Mouse (Mus musculus): Measurements from ENCODE around the gene Fam189a1. TPM values are rescaled to one million over a fixed set of nuclear protein-coding genes. Genes with fewer than 3 reads are reported as not detected.

The Fam189a1 gene
- polyA plus RNA-seq, 1 experiment from 2014 or later = 0.54 TPM

GRCm38 (mm10) chr7:65115366-65115765, 41.0 kb downstream of the Fam189a1 start:
- H3K27me3 ChIP-seq (ENCODE audit: control insufficient read depth, insufficient read depth, low read length) = no peaks in the 10 kb centered on the region
- no peak overlapping the region for H3K4me2 ChIP-seq (replicated peaks; ENCODE audit: low read depth, low read length)
- ATAC-seq (ENCODE audit: insufficient number of reproducible peaks, insufficient read depth, low FRiP score, low read depth) = no peak
- no peak overlapping the region for H3K9ac ChIP-seq (replicated peaks; ENCODE audit: low read depth, low read length)
- 83% methylated on average over 3 of the region's 3 CpGs for WGBS
- H3K4me3 ChIP-seq (ENCODE audit: low read depth, low read length) = no peak overlapping the region
- no peaks in the 10 kb centered on the region for H3K4me1 ChIP-seq (ENCODE audit: control insufficient read depth, insufficient read depth, low read length)
- H3K27ac ChIP-seq (ENCODE audit: low read length) = no peak overlapping the region
- H3K36me3 ChIP-seq (ENCODE audit: control insufficient read depth, insufficient read depth, low read length) = no peaks in the 10 kb centered on the region
- H3K9me3 ChIP-seq (ENCODE audit: control insufficient read depth, low read depth, low read length) = no peaks in the 10 kb centered on the region

DNA sequence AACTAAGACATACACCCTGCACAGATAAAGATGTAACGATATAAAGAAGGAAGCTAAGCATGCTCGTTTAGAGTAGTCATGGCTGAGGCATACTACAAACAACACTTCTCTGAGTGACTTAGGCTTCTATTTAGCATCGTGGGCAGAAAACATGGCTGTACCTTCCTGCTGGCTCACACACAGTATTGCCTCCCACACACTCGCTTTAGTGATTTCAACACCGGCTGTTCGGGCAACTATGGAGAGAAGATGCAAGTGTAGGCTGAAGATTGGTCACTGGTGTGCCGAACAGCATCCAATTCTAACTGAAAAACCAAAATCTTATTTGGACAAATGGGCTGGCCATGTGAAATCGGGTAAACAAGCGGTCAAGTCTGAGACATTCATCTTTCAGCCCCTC, 44.7 kb downstream of the Fam189a1 start:
- Histone ChIP-seq H3K27me3 (ENCODE audit: control insufficient read depth, insufficient read depth, low read length) (no peaks in the 10 kb centered on the region), H3K4me1 (ENCODE audit: control insufficient read depth, insufficient read depth, low read length) (no peaks in the 10 kb centered on the region), H3K4me3 (ENCODE audit: low read depth, low read length) (no peak overlapping the region), H3K4me2 (replicated peaks; ENCODE audit: low read depth, low read length) (no peak overlapping the region), H3K9me3 (ENCODE audit: control insufficient read depth, low read depth, low read length) (no peaks in the 10 kb centered on the region), H3K27ac (ENCODE audit: low read length) (no peak overlapping the region), H3K9ac (replicated peaks; ENCODE audit: low read depth, low read length) (no peak overlapping the region), H3K36me3 (ENCODE audit: control insufficient read depth, insufficient read depth, low read length) (no peaks in the 10 kb centered on the region)
- ATAC-seq (ENCODE audit: insufficient number of reproducible peaks, insufficient read depth, low FRiP score, low read depth) = no peak
- 88% methylated on average over 9 of the region's 9 CpGs for WGBS

DNA sequence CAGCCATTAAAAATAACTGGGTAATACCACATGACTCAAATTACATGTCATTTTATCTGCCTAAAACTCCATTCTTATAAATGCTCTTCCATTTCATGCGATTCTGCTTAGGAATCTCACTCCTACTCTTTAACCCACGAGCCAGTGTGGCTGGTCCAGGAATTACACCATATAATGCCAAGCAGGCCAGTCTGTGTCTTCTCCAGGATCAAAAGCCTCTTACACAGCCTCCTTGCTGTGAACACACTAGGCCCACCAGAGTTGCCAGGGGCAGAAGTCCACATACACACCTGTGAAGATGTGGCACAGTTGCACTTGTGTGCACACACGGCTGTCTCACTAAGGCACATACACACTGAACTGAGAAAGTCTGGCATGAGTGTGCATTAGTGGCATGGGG, 50.8 kb downstream of the Fam189a1 start:
- Histone ChIP-seq H3K36me3 (ENCODE audit: control insufficient read depth, insufficient read depth, low read length) (no peaks in the 10 kb centered on the region), H3K9me3 (ENCODE audit: control insufficient read depth, low read depth, low read length) (no peaks in the 10 kb centered on the region), H3K4me3 (ENCODE audit: low read depth, low read length) (no peak overlapping the region), H3K4me2 (replicated peaks; ENCODE audit: low read depth, low read length) (no peak overlapping the region), H3K27me3 (ENCODE audit: control insufficient read depth, insufficient read depth, low read length) (no peaks in the 10 kb centered on the region), H3K9ac (replicated peaks; ENCODE audit: low read depth, low read length) (no peak overlapping the region), H3K27ac (ENCODE audit: low read length) (no peak overlapping the region), H3K4me1 (ENCODE audit: control insufficient read depth, insufficient read depth, low read length) (no peaks in the 10 kb centered on the region)
- ATAC-seq (ENCODE audit: insufficient number of reproducible peaks, insufficient read depth, low FRiP score, low read depth) = no peak
- 87% methylated on average over 3 of the region's 3 CpGs for WGBS

DNA sequence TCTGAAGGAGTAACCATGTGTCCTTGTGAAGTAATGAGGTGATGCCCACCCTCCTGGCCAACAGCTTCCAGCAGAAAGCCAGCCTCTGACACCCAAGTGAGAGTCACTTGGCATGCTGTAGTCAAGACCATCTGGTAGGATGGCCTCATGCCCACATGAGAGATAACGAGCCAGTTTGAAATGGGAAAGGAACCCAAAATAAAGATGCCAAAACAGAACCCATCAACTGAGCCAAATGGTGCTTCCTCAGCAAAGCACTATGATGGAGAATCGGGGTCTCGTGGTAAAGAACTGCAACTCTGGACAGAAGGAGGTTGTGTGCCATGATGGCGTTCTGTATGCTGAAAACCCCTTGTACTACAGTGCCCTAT, 51.3 kb downstream of the Fam189a1 start:
- Histone ChIP-seq H3K4me1 (ENCODE audit: control insufficient read depth, insufficient read depth, low read length) (no peaks in the 10 kb centered on the region), H3K36me3 (ENCODE audit: control insufficient read depth, insufficient read depth, low read length) (no peaks in the 10 kb centered on the region), H3K9ac (replicated peaks; ENCODE audit: low read depth, low read length) (no peak overlapping the region), H3K4me3 (ENCODE audit: low read depth, low read length) (no peak overlapping the region), H3K9me3 (ENCODE audit: control insufficient read depth, low read depth, low read length) (no peaks in the 10 kb centered on the region), H3K27ac (ENCODE audit: low read length) (no peak overlapping the region), H3K27me3 (ENCODE audit: control insufficient read depth, insufficient read depth, low read length) (no peaks in the 10 kb centered on the region), H3K4me2 (replicated peaks; ENCODE audit: low read depth, low read length) (no peak overlapping the region)
- 87% methylated on average over 4 of the region's 4 CpGs for WGBS
- no peak for ATAC-seq (ENCODE audit: insufficient number of reproducible peaks, insufficient read depth, low FRiP score, low read depth)

DNA sequence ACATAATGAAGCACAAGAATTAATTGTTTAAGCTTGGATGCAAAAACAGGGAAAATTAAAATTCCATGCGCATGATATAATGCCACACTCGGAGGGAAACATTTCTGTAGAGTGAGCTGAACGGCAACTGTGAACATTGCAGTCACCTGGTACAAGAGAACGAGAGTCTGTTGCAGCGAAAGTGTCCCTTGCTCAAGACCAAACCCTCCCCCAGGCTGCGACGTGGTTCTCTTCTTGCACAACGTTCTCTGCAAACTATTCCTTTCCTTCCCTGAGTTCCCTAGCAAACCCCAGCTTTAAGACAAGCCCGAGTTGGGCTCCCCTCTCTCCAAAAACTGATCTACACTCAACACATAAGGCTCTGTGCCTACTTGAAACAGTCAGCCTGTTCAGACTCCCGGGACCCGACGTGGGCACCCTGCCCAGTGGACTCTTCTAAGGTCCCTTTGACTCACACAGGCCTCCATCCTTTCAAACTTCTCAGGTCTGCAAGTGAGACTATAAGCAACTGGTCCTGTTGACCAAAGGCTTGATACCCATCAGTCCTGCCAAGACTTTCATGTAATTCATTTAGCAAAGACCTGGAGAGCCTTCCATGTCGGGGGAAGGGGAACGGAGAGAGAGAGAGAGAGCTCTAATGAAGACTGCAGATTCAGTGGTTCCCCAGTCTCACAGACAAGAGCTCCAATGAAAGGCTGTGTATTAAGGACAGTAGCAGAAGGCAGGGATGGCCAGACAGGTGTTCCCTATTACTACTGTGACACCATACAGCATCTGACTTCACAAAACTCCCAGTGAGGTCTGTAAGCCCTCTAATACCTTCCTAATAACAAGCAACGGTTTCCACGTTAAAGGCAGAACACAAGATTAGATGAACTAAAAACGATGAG, 51.9 kb downstream of the Fam189a1 start:
- Histone ChIP-seq H3K36me3 (ENCODE audit: control insufficient read depth, insufficient read depth, low read length) (no peaks in the 10 kb centered on the region), H3K4me3 (ENCODE audit: low read depth, low read length) (no peak overlapping the region), H3K27ac (ENCODE audit: low read length) (no peak overlapping the region), H3K27me3 (ENCODE audit: control insufficient read depth, insufficient read depth, low read length) (no peaks in the 10 kb centered on the region), H3K4me1 (ENCODE audit: control insufficient read depth, insufficient read depth, low read length) (no peaks in the 10 kb centered on the region), H3K9me3 (ENCODE audit: control insufficient read depth, low read depth, low read length) (no peaks in the 10 kb centered on the region), H3K4me2 (replicated peaks; ENCODE audit: low read depth, low read length) (no peak overlapping the region), H3K9ac (replicated peaks; ENCODE audit: low read depth, low read length) (no peak overlapping the region)
- no peak for ATAC-seq (ENCODE audit: insufficient number of reproducible peaks, insufficient read depth, low FRiP score, low read depth)
- WGBS = 83% methylated on average over 17 of the region's 17 CpGs

DNA sequence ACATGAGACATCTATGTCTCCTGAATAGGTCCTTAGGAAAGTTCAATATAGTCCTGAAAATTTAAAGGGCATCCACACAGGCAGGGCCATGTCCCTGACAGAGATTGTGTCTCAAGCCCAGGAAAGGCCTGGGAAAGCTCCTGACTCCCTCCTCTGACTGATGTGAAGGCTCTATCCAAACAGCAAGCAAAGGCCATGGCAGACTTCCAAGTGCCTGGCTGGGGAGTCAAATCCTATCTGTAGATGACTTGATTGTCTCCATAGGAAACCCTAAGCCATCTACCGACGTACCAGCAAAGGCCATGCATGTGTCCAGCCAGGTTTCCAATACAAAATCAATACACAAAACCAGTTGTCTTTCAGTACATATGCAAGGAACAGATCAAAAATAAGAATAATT, 54.7 kb downstream of the Fam189a1 start:
- H3K36me3 ChIP-seq (ENCODE audit: control insufficient read depth, insufficient read depth, low read length) = no peaks in the 10 kb centered on the region
- no peak overlapping the region for H3K4me3 ChIP-seq (ENCODE audit: low read depth, low read length)
- WGBS = 94% methylated on average over 2 of the region's 2 CpGs
- no peak overlapping the region for H3K27ac ChIP-seq (ENCODE audit: low read length)
- H3K9me3 ChIP-seq (ENCODE audit: control insufficient read depth, low read depth, low read length) = no peaks in the 10 kb centered on the region
- ATAC-seq (ENCODE audit: insufficient number of reproducible peaks, insufficient read depth, low FRiP score, low read depth) = no peak
- H3K4me1 ChIP-seq (ENCODE audit: control insufficient read depth, insufficient read depth, low read length) = no peaks in the 10 kb centered on the region
- no peaks in the 10 kb centered on the region for H3K27me3 ChIP-seq (ENCODE audit: control insufficient read depth, insufficient read depth, low read length)
- no peak overlapping the region for H3K4me2 ChIP-seq (replicated peaks; ENCODE audit: low read depth, low read length)
- H3K9ac ChIP-seq (replicated peaks; ENCODE audit: low read depth, low read length) = no peak overlapping the region

DNA sequence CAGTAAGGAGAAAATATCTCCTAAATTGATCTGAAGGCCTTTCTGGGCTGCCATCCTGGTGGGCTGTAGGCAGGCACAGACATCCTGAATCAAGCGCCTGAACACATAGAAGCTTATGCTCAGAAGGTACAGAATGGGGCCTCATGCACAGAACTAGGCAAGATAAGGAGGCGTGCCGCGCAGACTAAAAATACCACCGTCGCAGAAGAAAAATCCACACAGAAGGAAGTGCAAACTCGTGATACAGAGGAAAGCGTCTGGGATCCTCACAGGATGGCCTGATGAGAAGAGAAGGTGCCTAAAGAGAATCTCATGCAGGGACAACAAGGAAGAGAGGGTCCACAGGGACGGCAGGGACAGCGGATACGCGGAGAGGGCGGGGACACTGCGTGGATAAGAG, 58.7 kb downstream of the Fam189a1 start:
- Histone ChIP-seq H3K27me3 (ENCODE audit: control insufficient read depth, insufficient read depth, low read length) (no peaks in the 10 kb centered on the region), H3K9me3 (ENCODE audit: control insufficient read depth, low read depth, low read length) (no peaks in the 10 kb centered on the region), H3K36me3 (ENCODE audit: control insufficient read depth, insufficient read depth, low read length) (no peaks in the 10 kb centered on the region), H3K9ac (replicated peaks; ENCODE audit: low read depth, low read length) (no peak overlapping the region), H3K4me3 (ENCODE audit: low read depth, low read length) (no peak overlapping the region), H3K4me2 (replicated peaks; ENCODE audit: low read depth, low read length) (no peak overlapping the region), H3K4me1 (ENCODE audit: control insufficient read depth, insufficient read depth, low read length) (no peaks in the 10 kb centered on the region), H3K27ac (ENCODE audit: low read length) (no peak overlapping the region)
- 84% methylated on average over 14 of the region's 14 CpGs for WGBS
- no peak for ATAC-seq (ENCODE audit: insufficient number of reproducible peaks, insufficient read depth, low FRiP score, low read depth)

DNA sequence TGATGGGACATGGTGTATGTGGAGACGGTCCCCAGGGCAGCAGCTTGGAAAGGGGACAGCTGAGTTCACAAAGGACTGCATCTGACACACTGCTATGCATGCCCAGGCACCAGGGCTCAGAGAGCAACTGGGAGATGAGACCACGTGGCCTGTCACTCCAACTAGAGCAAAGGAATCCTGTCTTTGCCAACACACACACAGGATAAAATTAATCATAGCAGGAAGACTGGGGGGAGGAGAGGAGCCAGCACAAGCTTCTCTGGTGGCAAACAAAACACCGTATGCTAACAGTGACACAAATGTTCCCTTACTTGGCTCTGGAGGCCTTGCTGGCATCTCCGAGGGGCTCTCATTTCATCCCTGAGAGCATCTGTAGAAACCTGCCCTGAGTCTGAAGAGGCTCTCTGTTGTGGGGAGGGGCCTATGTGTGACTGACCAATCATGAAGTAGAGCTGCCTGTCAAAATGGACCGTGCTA, 60.7 kb downstream of the Fam189a1 start:
- no peak for ATAC-seq (ENCODE audit: insufficient number of reproducible peaks, insufficient read depth, low FRiP score, low read depth)
- no peaks in the 10 kb centered on the region for H3K9me3 ChIP-seq (ENCODE audit: control insufficient read depth, low read depth, low read length)
- no peaks in the 10 kb centered on the region for H3K36me3 ChIP-seq (ENCODE audit: control insufficient read depth, insufficient read depth, low read length)
- no peaks in the 10 kb centered on the region for H3K4me1 ChIP-seq (ENCODE audit: control insufficient read depth, insufficient read depth, low read length)
- H3K4me3 ChIP-seq (ENCODE audit: low read depth, low read length) = no peak overlapping the region
- H3K4me2 ChIP-seq (replicated peaks; ENCODE audit: low read depth, low read length) = no peak overlapping the region
- H3K27me3 ChIP-seq (ENCODE audit: control insufficient read depth, insufficient read depth, low read length) = no peaks in the 10 kb centered on the region
- WGBS = 43% methylated on average over 5 of the region's 5 CpGs
- H3K27ac ChIP-seq (ENCODE audit: low read length) = no peak overlapping the region
- no peak overlapping the region for H3K9ac ChIP-seq (replicated peaks; ENCODE audit: low read depth, low read length)

DNA sequence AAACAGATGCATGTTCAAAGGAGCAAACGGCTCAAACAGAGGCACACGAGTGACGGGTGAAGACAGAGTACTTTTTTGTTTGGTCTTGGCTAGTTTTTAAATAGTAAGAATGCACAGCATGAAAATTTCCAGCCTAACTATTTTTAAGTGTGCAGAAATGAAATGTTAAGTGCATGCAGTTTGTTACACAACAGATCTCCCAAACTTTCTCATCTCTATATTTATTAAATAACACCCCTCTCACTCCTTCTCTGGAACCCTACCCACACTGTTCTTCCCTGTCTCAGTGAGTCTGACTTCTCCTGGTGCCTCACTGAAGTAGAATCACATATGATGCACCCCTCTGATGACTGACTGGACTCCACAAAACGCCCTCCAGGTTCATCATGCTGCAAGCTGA, 63.1 kb downstream of the Fam189a1 start:
- Histone ChIP-seq H3K27me3 (ENCODE audit: control insufficient read depth, insufficient read depth, low read length) (no peaks in the 10 kb centered on the region), H3K4me1 (ENCODE audit: control insufficient read depth, insufficient read depth, low read length) (no peaks in the 10 kb centered on the region), H3K27ac (ENCODE audit: low read length) (no peak overlapping the region), H3K4me2 (replicated peaks; ENCODE audit: low read depth, low read length) (no peak overlapping the region), H3K4me3 (ENCODE audit: low read depth, low read length) (no peak overlapping the region), H3K9me3 (ENCODE audit: control insufficient read depth, low read depth, low read length) (no peaks in the 10 kb centered on the region), H3K36me3 (ENCODE audit: control insufficient read depth, insufficient read depth, low read length) (no peaks in the 10 kb centered on the region), H3K9ac (replicated peaks; ENCODE audit: low read depth, low read length) (no peak overlapping the region)
- WGBS = 70% methylated on average over 4 of the region's 4 CpGs
- ATAC-seq (ENCODE audit: insufficient number of reproducible peaks, insufficient read depth, low FRiP score, low read depth) = no peak
